Mouse (Mus musculus) liver, embryonic 16.5 days (tissue): ENCODE results near the gene 4931409K22Rik. TPM values are rescaled to one million over a fixed set of nuclear protein-coding genes. Genes with fewer than 3 reads are reported as not detected.
A peak's percentile ranks its signal among the peaks of the same experiment; 100 is the strongest.

Source experiments
- ATAC-seq: fragments of 200-750 bp; cut with Nextera tagmentation; 2 replicates; pipeline ENCODE4 v1.8.0; 2017; ENCODE audit warnings: low read depth, mild to moderate bottlenecking, moderate number of reproducible peaks, moderate library complexity
- H3K27ac ChIP-seq: fragments of 300-500 bp; sonication (generic); 2 replicates; pipeline ENCODE4 v1.5.1; 2014; ENCODE audit warnings: mild to moderate bottlenecking, low read length
- H3K27me3 ChIP-seq: fragments of 300-500 bp; sonication (generic); 2 replicates; pipeline ENCODE4 v1.6.1; 2014; ENCODE audit warnings: low read depth, low read length, mixed read lengths; ENCODE audit not compliant: control insufficient read depth, insufficient read depth
- H3K36me3 ChIP-seq: fragments of 300-500 bp; sonication (generic); 2 replicates; pipeline ENCODE4 v1.6.1; 2014; ENCODE audit warnings: mild to moderate bottlenecking; ENCODE audit not compliant: control insufficient read depth, insufficient read depth
- H3K4me1 ChIP-seq: fragments of 300-500 bp; sonication (generic); 2 replicates; pipeline ENCODE4 v1.6.1; 2014; ENCODE audit warnings: low read depth, low read length, mixed read lengths; ENCODE audit not compliant: control insufficient read depth
- H3K4me2 ChIP-seq: fragments of 300-500 bp; sonication (generic); 2 replicates; pipeline ENCODE4 v1.6.1; 2014; ENCODE audit warnings: low read depth, low read length, mixed read lengths
- H3K4me3 ChIP-seq: fragments of 300-500 bp; sonication (generic); 2 replicates; pipeline ENCODE4 v1.5.1; 2014; ENCODE audit warnings: low read depth, mild to moderate bottlenecking, low read length
- H3K9ac ChIP-seq: fragments of 300-500 bp; sonication (generic); 2 replicates; pipeline ENCODE4 v1.6.1; 2014; ENCODE audit warnings: low read depth, low read length
- H3K9me3 ChIP-seq: fragments of 300-500 bp; sonication (generic); replicated peaks from 2 replicates; pipeline ENCODE4 v1.6.1; 2016; ENCODE audit warnings: low read length; ENCODE audit not compliant: control insufficient read depth
- WGBS: fragments of 180-500 bp; shearing (Covaris S2); extraction: QIAGEN DNeasy Blood & Tissue Kit; methylation state at CpG from one replicate; pipeline ENCODE4 v1.1.7; 2014; ENCODE audit not compliant: insufficient replicate concordance; 5-methylcytosine and 5-hydroxymethylcytosine counted together
- polyA plus RNA-seq: library from polyadenylated mRNA; unstranded; fragments of >200 nt; fragmentation: Nextera tagmentation; extraction: Ambion mirVana; gene quantifications from 2 replicates; pipeline ENCODE4 v1.2.1, GENCODE M21; 2015

The 4931409K22Rik gene
- polyA plus RNA-seq, 1 experiment from 2014 or later = not detected

- no peaks in the 10 kb centered on the region for H3K36me3 ChIP-seq
- peaks cover 81% of the 10 kb centered on the region for H3K27me3 ChIP-seq
- H3K9me3 ChIP-seq = no peaks in the 10 kb centered on the region
- H3K27ac ChIP-seq = no peak overlapping the region; the same call in 1 of the 2 replicates
- H3K4me3 ChIP-seq = peak overlapping the region; percentile 52
- WGBS = 1% methylated on average over 33 of the region's 33 CpGs
- no peak overlapping the region; the same call in 1 of the 2 replicates for H3K9ac ChIP-seq
- peaks cover 7% of the 10 kb centered on the region for H3K4me1 ChIP-seq
- ATAC-seq = no peak
- H3K4me2 ChIP-seq = peak overlapping the region; percentile 75
These were observed 44.6 kb upstream of the 4931409K22Rik start for GRCm38 (mm10) chr5:24601071-24601835.

GRCm38 (mm10) chr5:24600236-24600635, 43.6 kb upstream of the 4931409K22Rik start:
- WGBS = 42% methylated on average over 2 of the region's 2 CpGs
- Histone ChIP-seq H3K27ac (no peak overlapping the region), H3K4me1 (peaks cover 7% of the 10 kb centered on the region), H3K9me3 (no peaks in the 10 kb centered on the region), H3K36me3 (no peaks in the 10 kb centered on the region), H3K4me2 (no peak overlapping the region), H3K27me3 (peaks cover 74% of the 10 kb centered on the region), H3K4me3 (no peak overlapping the region), H3K9ac (no peak overlapping the region)
- no peak for ATAC-seq

- Histone ChIP-seq H3K36me3 (no peaks in the 10 kb centered on the region), H3K9me3 (no peaks in the 10 kb centered on the region), H3K4me2 (no peak overlapping the region), H3K27me3 (peaks cover 63% of the 10 kb centered on the region), H3K4me1 (peaks cover 7% of the 10 kb centered on the region), H3K9ac (no peak overlapping the region), H3K27ac (no peak overlapping the region), H3K4me3 (no peak overlapping the region)
- ATAC-seq = no peak
- 12% methylated on average over 8 of the region's 8 CpGs for WGBS
These were observed 42.5 kb upstream of the 4931409K22Rik start for GRCm38 (mm10) chr5:24599137-24599536.

- no peaks in the 10 kb centered on the region for H3K36me3 ChIP-seq
- peak overlapping the region; percentile 43 for H3K4me3 ChIP-seq
- H3K4me2 ChIP-seq = peak overlapping the region; percentile 64
- peaks cover 7% of the 10 kb centered on the region for H3K4me1 ChIP-seq
- peaks cover 58% of the 10 kb centered on the region for H3K27me3 ChIP-seq
- H3K9ac ChIP-seq = no peak overlapping the region
- H3K9me3 ChIP-seq = no peaks in the 10 kb centered on the region
- ATAC-seq = no peak
- no peak overlapping the region for H3K27ac ChIP-seq
- WGBS = under 1% methylated on average over 39 of the region's 41 CpGs
These were observed 42.0 kb upstream of the 4931409K22Rik start for GRCm38 (mm10) chr5:24598570-24599006.

GRCm38 (mm10) chr5:24597901-24598569, 41.4 kb upstream of the 4931409K22Rik start:
- ATAC-seq = no peak
- Histone ChIP-seq H3K9ac (no peak overlapping the region), H3K4me1 (peaks cover 3% of the 10 kb centered on the region), H3K27me3 (peaks cover 52% of the 10 kb centered on the region), H3K27ac (no peak overlapping the region), H3K9me3 (no peaks in the 10 kb centered on the region), H3K4me3 (peak overlapping the region; percentile 43), H3K4me2 (peak overlapping the region; percentile 64), H3K36me3 (no peaks in the 10 kb centered on the region)
- WGBS = 19% methylated on average over 15 of the region's 15 CpGs

- ATAC-seq = no peak
These were observed 40.7 kb upstream of the 4931409K22Rik start for GRCm38 (mm10) chr5:24597221-24597728.

GRCm38 (mm10) chr5:24596519-24597171, 40.0 kb upstream of the 4931409K22Rik start:
- WGBS = 18% methylated on average over 11 of the region's 11 CpGs
- no peak for ATAC-seq
- H3K27me3 ChIP-seq = peaks cover 52% of the 10 kb centered on the region

More at GRCm38 (mm10) chr5:24597221-24597728, 40.7 kb upstream of the 4931409K22Rik start:
- H3K4me1 ChIP-seq = peaks cover 6% of the 10 kb centered on the region
- no peak overlapping the region for H3K4me2 ChIP-seq
- peaks cover 52% of the 10 kb centered on the region for H3K27me3 ChIP-seq
- WGBS = 45% methylated on average over 2 of the region's 2 CpGs
- H3K9me3 ChIP-seq = no peaks in the 10 kb centered on the region
- no peak overlapping the region for H3K4me3 ChIP-seq
- H3K36me3 ChIP-seq = no peaks in the 10 kb centered on the region
- no peak overlapping the region for H3K27ac ChIP-seq
- H3K9ac ChIP-seq = no peak overlapping the region

GRCm38 (mm10) chr5:24595786-24596380, 39.3 kb upstream of the 4931409K22Rik start:
- Histone ChIP-seq H3K27me3 (peaks cover 50% of the 10 kb centered on the region), H3K9ac (no peak overlapping the region), H3K9me3 (no peaks in the 10 kb centered on the region), H3K4me1 (peaks cover 20% of the 10 kb centered on the region), H3K36me3 (no peaks in the 10 kb centered on the region), H3K4me3 (no peak overlapping the region), H3K27ac (no peak overlapping the region), H3K4me2 (no peak overlapping the region)
- no peak for ATAC-seq
- WGBS = 70% methylated on average over 14 of the region's 14 CpGs

More at GRCm38 (mm10) chr5:24596519-24597171, 40.0 kb upstream of the 4931409K22Rik start:
- no peaks in the 10 kb centered on the region for H3K9me3 ChIP-seq
- H3K36me3 ChIP-seq = no peaks in the 10 kb centered on the region
- no peak overlapping the region for H3K27ac ChIP-seq
- no peak overlapping the region for H3K4me2 ChIP-seq
- no peak overlapping the region for H3K9ac ChIP-seq
- peaks cover 13% of the 10 kb centered on the region for H3K4me1 ChIP-seq
- no peak overlapping the region for H3K4me3 ChIP-seq
